Mouse (Mus musculus): ENCODE measurements at regions not wholly inside any gene's neighbourhood (a gene's known extent, or its start where the extent isn't known, plus 50 kb on each side); places are given as distances from the start of the nearest gene placed in this dataset.

DNA sequence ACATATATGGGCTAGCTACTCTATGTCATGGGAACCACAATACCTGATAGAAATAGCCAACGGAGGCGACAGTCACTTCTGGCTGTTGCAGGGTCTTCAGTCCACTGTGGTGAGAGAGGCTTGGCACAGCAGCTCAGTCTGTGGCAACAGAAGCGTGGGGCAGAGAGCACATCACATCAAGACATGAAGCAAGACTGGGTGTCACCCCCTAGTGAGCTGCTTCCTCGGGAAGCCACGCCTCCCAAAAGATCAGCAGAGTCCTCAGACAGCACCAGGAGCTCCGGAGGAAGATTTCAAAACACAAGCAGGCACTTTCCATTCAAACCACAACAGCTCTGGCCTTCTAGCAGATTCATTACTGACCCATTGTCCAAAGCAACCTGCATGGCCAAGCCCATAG, 131.2 kb upstream of the Csf3r start:
- TF ChIP-seq CTCF (IDR thresholded peaks at IDR 0.05; ENCODE audit: control insufficient read depth, insufficient read depth, insufficient replicate concordance, low read depth, low read length) (no peak), POLR2A (IDR thresholded peaks at IDR 0.05; ENCODE audit: control insufficient read depth, low read depth, low read length) (no peak)

All from testis, adult 2 months (tissue).